Mouse (Mus musculus): ENCODE measurements around the gene Cdk14. TPM values are rescaled to one million over a fixed set of nuclear protein-coding genes. Genes with fewer than 3 reads are reported as not detected.

Cdk14 gene
- polyA plus RNA-seq, 1 experiment from 2014 or later: 10.8 TPM

- WGBS: 79% methylated on average over 4 of the region's 4 CpGs
- H3K4me3 ChIP-seq: no peak overlapping the region
- no peak for ATAC-seq (ENCODE audit: extremely low read depth, insufficient number of reproducible peaks, low FRiP score, low TSS enrichment)
- peaks cover 12% of the 10 kb centered on the region; the same call in 1 of the 2 replicates for H3K36me3 ChIP-seq
- no peaks in the 10 kb centered on the region for H3K27me3 ChIP-seq (replicated peaks)
- H3K4me2 ChIP-seq: no peak overlapping the region
- no peaks in the 10 kb centered on the region for H3K9me3 ChIP-seq
- no peak overlapping the region for H3K9ac ChIP-seq
- no peaks in the 10 kb centered on the region for H3K4me1 ChIP-seq
- H3K27ac ChIP-seq (replicated peaks): no peak overlapping the region
These were observed 193.1 kb downstream of the Cdk14 start for GRCm38 (mm10) chr5:5226966-5227365.

- Histone ChIP-seq H3K27ac (replicated peaks) (peak overlapping the region; percentile 82), H3K4me2 (peak overlapping the region; percentile 52), H3K27me3 (replicated peaks) (no peaks in the 10 kb centered on the region), H3K9ac (peak overlapping the region; percentile 47), H3K36me3 (0 out of 2 replicates have a peak, but pooled peaks cover 3% of the 10 kb centered on the region), H3K4me3 (no peak overlapping the region), H3K4me1 (peaks cover 38% of the 10 kb centered on the region), H3K9me3 (no peaks in the 10 kb centered on the region)
- no peak for ATAC-seq (ENCODE audit: extremely low read depth, insufficient number of reproducible peaks, low FRiP score, low TSS enrichment)
- 43% methylated on average over 1 of the region's 1 CpGs for WGBS
These were observed 208.4 kb downstream of the Cdk14 start for GRCm38 (mm10) chr5:5211780-5212135.

GRCm38 (mm10) chr5:5211034-5211779, 208.9 kb downstream of the Cdk14 start:
- H3K27me3 ChIP-seq (replicated peaks): no peaks in the 10 kb centered on the region
- no peak overlapping the region for H3K4me3 ChIP-seq
- H3K4me1 ChIP-seq: peaks cover 42% of the 10 kb centered on the region
- WGBS: 16% methylated on average over 7 of the region's 7 CpGs
- H3K9ac ChIP-seq: peak overlapping the region; percentile 52
- H3K4me2 ChIP-seq: peak overlapping the region; percentile 52
- H3K9me3 ChIP-seq: no peaks in the 10 kb centered on the region
- H3K27ac ChIP-seq (replicated peaks): peak overlapping the region; percentile 82
- ATAC-seq (ENCODE audit: extremely low read depth, insufficient number of reproducible peaks, low FRiP score, low TSS enrichment): peak; percentile 8; the same call in 1 of the 2 replicates
- 0 out of 2 replicates have a peak, but pooled peaks cover 3% of the 10 kb centered on the region for H3K36me3 ChIP-seq

DNA sequence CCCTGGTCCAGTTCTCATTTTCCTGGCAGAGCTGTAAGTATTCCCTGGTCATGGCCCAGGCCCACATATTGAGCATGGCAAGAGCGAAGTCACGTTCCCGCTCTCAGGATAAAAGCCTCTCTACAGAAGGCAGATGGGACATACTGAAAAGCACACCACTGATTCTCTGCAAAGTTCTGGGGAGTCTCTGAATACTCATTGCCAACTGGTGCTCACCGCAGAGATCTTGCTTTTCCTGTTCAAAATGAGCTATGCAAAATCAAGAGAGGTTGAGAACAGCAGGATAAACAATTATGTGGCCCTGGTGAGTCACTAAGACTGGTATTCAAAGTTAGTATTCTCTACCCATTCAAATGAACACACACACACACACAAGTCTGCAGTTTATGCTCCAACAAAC, 212.1 kb downstream of the Cdk14 start:
- no peaks in the 10 kb centered on the region for H3K9me3 ChIP-seq
- peak overlapping the region; percentile 64 for H3K27ac ChIP-seq (replicated peaks)
- no peaks in the 10 kb centered on the region for H3K36me3 ChIP-seq
- peaks cover 46% of the 10 kb centered on the region for H3K4me1 ChIP-seq
- H3K27me3 ChIP-seq (replicated peaks): no peaks in the 10 kb centered on the region
- no peak overlapping the region for H3K4me3 ChIP-seq
- 65% methylated on average over 4 of the region's 4 CpGs for WGBS
- no peak for ATAC-seq (ENCODE audit: extremely low read depth, insufficient number of reproducible peaks, low FRiP score, low TSS enrichment)
- H3K4me2 ChIP-seq: no peak overlapping the region
- no peak overlapping the region for H3K9ac ChIP-seq

GRCm38 (mm10) chr5:5206012-5206411, 214.1 kb downstream of the Cdk14 start:
- Histone ChIP-seq H3K9ac (no peak overlapping the region), H3K27ac (replicated peaks) (no peak overlapping the region), H3K27me3 (replicated peaks) (no peaks in the 10 kb centered on the region), H3K4me3 (no peak overlapping the region), H3K36me3 (no peaks in the 10 kb centered on the region), H3K4me2 (no peak overlapping the region), H3K4me1 (peaks cover 33% of the 10 kb centered on the region), H3K9me3 (no peaks in the 10 kb centered on the region)
- WGBS: 68% methylated on average over 9 of the region's 9 CpGs
- no peak for ATAC-seq (ENCODE audit: extremely low read depth, insufficient number of reproducible peaks, low FRiP score, low TSS enrichment)

GRCm38 (mm10) chr5:5194562-5195221, 225.4 kb downstream of the Cdk14 start:
- Histone ChIP-seq H3K9me3 (no peaks in the 10 kb centered on the region), H3K4me2 (no peak overlapping the region), H3K4me3 (no peak overlapping the region), H3K36me3 (peaks cover 6% of the 10 kb centered on the region), H3K27ac (replicated peaks) (no peak overlapping the region), H3K9ac (no peak overlapping the region), H3K4me1 (peaks cover 9% of the 10 kb centered on the region), H3K27me3 (replicated peaks) (no peaks in the 10 kb centered on the region)
- WGBS: 88% methylated on average over 5 of the region's 5 CpGs
- ATAC-seq (ENCODE audit: extremely low read depth, insufficient number of reproducible peaks, low FRiP score, low TSS enrichment): no peak

DNA sequence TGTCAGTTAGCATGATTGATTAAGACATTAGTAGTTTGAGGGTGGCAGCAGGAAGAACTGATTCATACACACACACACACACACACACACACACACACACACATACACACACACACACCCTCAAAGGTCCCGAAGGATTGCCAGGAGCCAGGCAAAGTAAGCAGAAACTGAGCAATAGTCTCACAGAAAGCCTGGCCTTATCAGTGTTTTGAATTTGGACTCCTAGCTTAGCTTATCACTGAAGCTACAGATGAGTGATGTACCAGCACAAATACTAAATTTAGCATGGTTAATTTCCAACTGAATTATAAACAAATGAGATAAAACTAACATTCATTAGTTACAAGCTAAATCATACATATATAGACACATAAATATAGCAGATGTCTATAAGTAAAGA, 230.5 kb downstream of the Cdk14 start:
- no peak for ATAC-seq (ENCODE audit: extremely low read depth, insufficient number of reproducible peaks, low FRiP score, low TSS enrichment)
- no peak overlapping the region for H3K4me3 ChIP-seq
- no peaks in the 10 kb centered on the region for H3K9me3 ChIP-seq
- H3K4me2 ChIP-seq: no peak overlapping the region
- no peak overlapping the region for H3K9ac ChIP-seq
- 12% methylated on average over 1 of the region's 1 CpGs for whole genome bisulfite sequencing
- peaks cover 32% of the 10 kb centered on the region for H3K4me1 ChIP-seq
- no peaks in the 10 kb centered on the region for H3K27me3 ChIP-seq (replicated peaks)
- H3K36me3 ChIP-seq: peaks cover 3% of the 10 kb centered on the region
- H3K27ac ChIP-seq (replicated peaks): no peak overlapping the region

GRCm38 (mm10) chr5:5185987-5186742, 233.9 kb downstream of the Cdk14 start:
- no peak overlapping the region for H3K4me3 ChIP-seq
- 59% methylated on average over 3 of the region's 3 CpGs for WGBS
- no peak for ATAC-seq (ENCODE audit: extremely low read depth, insufficient number of reproducible peaks, low FRiP score, low TSS enrichment)
- H3K36me3 ChIP-seq: no peaks in the 10 kb centered on the region
- no peak overlapping the region for H3K4me2 ChIP-seq
- H3K9ac ChIP-seq: no peak overlapping the region
- H3K4me1 ChIP-seq: peaks cover 32% of the 10 kb centered on the region
- no peak overlapping the region for H3K27ac ChIP-seq (replicated peaks)
- no peaks in the 10 kb centered on the region for H3K9me3 ChIP-seq
- no peaks in the 10 kb centered on the region for H3K27me3 ChIP-seq (replicated peaks)

GRCm38 (mm10) chr5:5185521-5185920, 234.6 kb downstream of the Cdk14 start:
- Histone ChIP-seq H3K27me3 (replicated peaks) (no peaks in the 10 kb centered on the region), H3K9me3 (no peaks in the 10 kb centered on the region), H3K27ac (replicated peaks) (no peak overlapping the region), H3K36me3 (no peaks in the 10 kb centered on the region), H3K4me2 (no peak overlapping the region), H3K4me1 (peaks cover 31% of the 10 kb centered on the region), H3K9ac (no peak overlapping the region), H3K4me3 (no peak overlapping the region)
- no peak for ATAC-seq (ENCODE audit: extremely low read depth, insufficient number of reproducible peaks, low FRiP score, low TSS enrichment)

GRCm38 (mm10) chr5:5180711-5181110, 239.4 kb downstream of the Cdk14 start:
- whole genome bisulfite sequencing: 59% methylated on average over 2 of the region's 2 CpGs
- no peak overlapping the region for H3K4me2 ChIP-seq
- peaks cover 16% of the 10 kb centered on the region for H3K4me1 ChIP-seq
- H3K27me3 ChIP-seq (replicated peaks): no peaks in the 10 kb centered on the region
- 0 out of 2 replicates have a peak overlapping the region, but pooled peaks have one; percentile 4 for H3K27ac ChIP-seq (replicated peaks)
- no peaks in the 10 kb centered on the region for H3K9me3 ChIP-seq
- no peak overlapping the region for H3K4me3 ChIP-seq
- H3K36me3 ChIP-seq: no peaks in the 10 kb centered on the region
- no peak for ATAC-seq (ENCODE audit: extremely low read depth, insufficient number of reproducible peaks, low FRiP score, low TSS enrichment)
- H3K9ac ChIP-seq: no peak overlapping the region

DNA sequence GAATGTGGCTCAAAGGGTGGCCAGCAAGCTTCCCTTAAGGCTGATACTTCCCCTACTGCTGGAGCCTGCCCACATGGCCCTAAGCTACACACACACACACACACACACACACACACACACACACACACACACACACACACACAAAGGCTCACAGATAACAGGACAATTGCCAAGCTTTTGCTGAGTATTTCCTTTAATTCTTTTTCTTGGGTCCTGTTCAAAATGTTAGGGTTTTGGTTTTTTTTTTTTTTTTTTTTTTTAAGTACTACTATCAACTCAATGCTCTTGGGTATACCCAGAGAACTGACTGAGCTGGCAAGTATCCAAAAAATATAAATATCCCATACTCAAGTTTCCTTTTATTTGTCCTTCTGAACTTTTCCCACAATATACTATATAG, 239.8 kb downstream of the Cdk14 start:
- Histone ChIP-seq H3K9ac (no peak overlapping the region), H3K4me3 (no peak overlapping the region), H3K4me1 (peaks cover 16% of the 10 kb centered on the region), H3K27ac (replicated peaks) (no peak overlapping the region), H3K4me2 (no peak overlapping the region), H3K36me3 (no peaks in the 10 kb centered on the region), H3K27me3 (replicated peaks) (no peaks in the 10 kb centered on the region), H3K9me3 (no peaks in the 10 kb centered on the region)
- no peak for ATAC-seq (ENCODE audit: extremely low read depth, insufficient number of reproducible peaks, low FRiP score, low TSS enrichment)

Measured in heart, embryonic 13.5 days (tissue).